Mouse (Mus musculus): ENCODE measurements around the gene Dgkh. TPM values are rescaled to one million over a fixed set of nuclear protein-coding genes. Genes with fewer than 3 reads are reported as not detected.
"Not testable (repeated sequence)": the region's sequence is repeated elsewhere in the genome, so short reads cannot be mapped to it uniquely, and the experiment has no call there.

Dgkh gene
- polyA plus RNA-seq, 1 experiment from 2014 or later, result 2.1 TPM

GRCm38 (mm10) chr14:78725976-78726375 is 6.6 kb downstream of the Dgkh start:
- DNase-seq (ENCODE audit: low spot score), result no peak
- H3K27ac ChIP-seq (ENCODE audit: low read depth), result no peak overlapping the region
- H3K9me3 ChIP-seq (ENCODE audit: control insufficient read depth, low read length), result no peaks in the 10 kb centered on the region
- no peaks in the 10 kb centered on the region for H3K36me3 ChIP-seq (ENCODE audit: control insufficient read depth, insufficient read depth, low read length)
- peak overlapping the region; percentile 51 for H3K4me3 ChIP-seq (ENCODE audit: low read depth, low read length)
- 32% methylated on average over 13 of the region's 13 CpGs for WGBS
- ATAC-seq (replicated peaks; ENCODE audit: low FRiP score, low TSS enrichment, low read depth), result no peak
- no peak overlapping the region for H3K9ac ChIP-seq (ENCODE audit: low read length)
- peaks cover 8% of the 10 kb centered on the region for H3K4me1 ChIP-seq (replicated peaks; ENCODE audit: control insufficient read depth, insufficient read depth, low read length)
- peak overlapping the region; percentile 94 for H3K4me2 ChIP-seq (ENCODE audit: low read length)
- no peaks in the 10 kb centered on the region for H3K27me3 ChIP-seq (replicated peaks; ENCODE audit: control insufficient read depth, insufficient read depth, low read length)

GRCm38 (mm10) chr14:78725307-78725956 is 7.1 kb downstream of the Dgkh start:
- H3K27me3 ChIP-seq (replicated peaks; ENCODE audit: control insufficient read depth, insufficient read depth, low read length), result no peaks in the 10 kb centered on the region
- no peaks in the 10 kb centered on the region for H3K9me3 ChIP-seq (ENCODE audit: control insufficient read depth, low read length)
- ATAC-seq (replicated peaks; ENCODE audit: low FRiP score, low TSS enrichment, low read depth) (peak; percentile 8), DNase-seq (ENCODE audit: low spot score) (peak; percentile 80)
- H3K27ac ChIP-seq (ENCODE audit: low read depth), result peak overlapping the region; percentile 59; the same call in 1 of the 2 replicates
- peak overlapping the region; percentile 51 for H3K4me3 ChIP-seq (ENCODE audit: low read depth, low read length)
- 3% methylated on average over 26 of the region's 26 CpGs for WGBS
- H3K4me2 ChIP-seq (ENCODE audit: low read length), result peak overlapping the region; percentile 94
- peaks cover 8% of the 10 kb centered on the region for H3K4me1 ChIP-seq (replicated peaks; ENCODE audit: control insufficient read depth, insufficient read depth, low read length)
- peak overlapping the region; percentile 58 for H3K9ac ChIP-seq (ENCODE audit: low read length)
- H3K36me3 ChIP-seq (ENCODE audit: control insufficient read depth, insufficient read depth, low read length), result no peaks in the 10 kb centered on the region

- Histone ChIP-seq H3K4me3 (ENCODE audit: low read depth, low read length) (peak overlapping the region; percentile 51), H3K27me3 (replicated peaks; ENCODE audit: control insufficient read depth, insufficient read depth, low read length) (no peaks in the 10 kb centered on the region), H3K27ac (ENCODE audit: low read depth) (peak overlapping the region; percentile 59; the same call in 1 of the 2 replicates), H3K36me3 (ENCODE audit: control insufficient read depth, insufficient read depth, low read length) (no peaks in the 10 kb centered on the region), H3K9ac (ENCODE audit: low read length) (peak overlapping the region; percentile 58), H3K4me2 (ENCODE audit: low read length) (peak overlapping the region; percentile 94), H3K9me3 (ENCODE audit: control insufficient read depth, low read length) (no peaks in the 10 kb centered on the region), H3K4me1 (replicated peaks; ENCODE audit: control insufficient read depth, insufficient read depth, low read length) (peaks cover 8% of the 10 kb centered on the region)
- ATAC-seq (replicated peaks; ENCODE audit: low FRiP score, low TSS enrichment, low read depth), result peak; percentile 79
- peak; percentile 86 for DNase-seq (ENCODE audit: low spot score)
- WGBS, result 1% methylated on average over 52 of the region's 52 CpGs
These were observed 7.9 kb downstream of the Dgkh start for GRCm38 (mm10) chr14:78724414-78725306.

DNA sequence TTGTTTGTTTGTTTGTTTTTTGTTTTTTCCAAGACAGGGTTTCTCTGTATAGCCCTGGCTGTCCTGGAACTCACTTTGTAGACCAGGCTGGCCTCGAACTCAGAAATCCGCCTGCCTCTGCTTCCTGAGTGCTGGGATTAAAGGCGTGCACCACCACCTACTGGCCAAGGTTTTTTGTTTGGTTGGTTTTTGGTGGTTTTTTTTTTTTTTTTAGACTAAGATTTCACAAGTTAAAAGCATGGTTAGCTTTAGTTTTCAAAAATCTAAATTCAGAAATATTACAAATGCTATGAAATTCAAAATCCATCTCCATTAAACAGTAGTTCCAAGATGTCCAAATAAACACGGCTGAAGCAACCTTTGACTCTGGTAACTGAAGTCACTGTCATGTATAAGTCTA is 8.9 kb downstream of the Dgkh start:
- H3K27me3 ChIP-seq (replicated peaks; ENCODE audit: control insufficient read depth, insufficient read depth, low read length); H3K9ac ChIP-seq (ENCODE audit: low read length); H3K9me3 ChIP-seq (ENCODE audit: control insufficient read depth, low read length); ATAC-seq (replicated peaks; ENCODE audit: low FRiP score, low TSS enrichment, low read depth); H3K4me2 ChIP-seq (ENCODE audit: low read length); H3K36me3 ChIP-seq (ENCODE audit: control insufficient read depth, insufficient read depth, low read length); DNase-seq (ENCODE audit: low spot score); H3K4me1 ChIP-seq (replicated peaks; ENCODE audit: control insufficient read depth, insufficient read depth, low read length); H3K4me3 ChIP-seq (ENCODE audit: low read depth, low read length); H3K27ac ChIP-seq (ENCODE audit: low read depth): not testable (repeated sequence)
- 94% methylated on average over 4 of the region's 4 CpGs for WGBS

GRCm38 (mm10) chr14:78722031-78722430 is 10.5 kb downstream of the Dgkh start:
- H3K9me3 ChIP-seq (ENCODE audit: control insufficient read depth, low read length), result no peaks in the 10 kb centered on the region
- no peaks in the 10 kb centered on the region for H3K27me3 ChIP-seq (replicated peaks; ENCODE audit: control insufficient read depth, insufficient read depth, low read length)
- H3K9ac ChIP-seq (ENCODE audit: low read length), result no peak overlapping the region
- ATAC-seq (replicated peaks; ENCODE audit: low FRiP score, low TSS enrichment, low read depth) (no peak), DNase-seq (ENCODE audit: low spot score) (no peak)
- H3K4me3 ChIP-seq (ENCODE audit: low read depth, low read length), result no peak overlapping the region
- 70% methylated on average over 5 of the region's 5 CpGs for WGBS
- no peak overlapping the region for H3K27ac ChIP-seq (ENCODE audit: low read depth)
- H3K4me1 ChIP-seq (replicated peaks; ENCODE audit: control insufficient read depth, insufficient read depth, low read length), result peaks cover 8% of the 10 kb centered on the region
- H3K36me3 ChIP-seq (ENCODE audit: control insufficient read depth, insufficient read depth, low read length), result no peaks in the 10 kb centered on the region
- H3K4me2 ChIP-seq (ENCODE audit: low read length), result no peak overlapping the region

GRCm38 (mm10) chr14:78716035-78716434 is 16.5 kb downstream of the Dgkh start:
- H3K4me2 ChIP-seq (ENCODE audit: low read length), result no peak overlapping the region
- no peak overlapping the region for H3K4me3 ChIP-seq (ENCODE audit: low read depth, low read length)
- H3K9me3 ChIP-seq (ENCODE audit: control insufficient read depth, low read length), result no peaks in the 10 kb centered on the region
- no peaks in the 10 kb centered on the region for H3K36me3 ChIP-seq (ENCODE audit: control insufficient read depth, insufficient read depth, low read length)
- ATAC-seq (replicated peaks; ENCODE audit: low FRiP score, low TSS enrichment, low read depth) (no peak), DNase-seq (ENCODE audit: low spot score) (no peak)
- no peak overlapping the region for H3K9ac ChIP-seq (ENCODE audit: low read length)
- whole genome bisulfite sequencing, result 92% methylated on average over 7 of the region's 7 CpGs
- no peak overlapping the region for H3K27ac ChIP-seq (ENCODE audit: low read depth)
- no peaks in the 10 kb centered on the region; the same call in 1 of the 2 replicates for H3K4me1 ChIP-seq (replicated peaks; ENCODE audit: control insufficient read depth, insufficient read depth, low read length)
- H3K27me3 ChIP-seq (replicated peaks; ENCODE audit: control insufficient read depth, insufficient read depth, low read length), result no peaks in the 10 kb centered on the region

DNA sequence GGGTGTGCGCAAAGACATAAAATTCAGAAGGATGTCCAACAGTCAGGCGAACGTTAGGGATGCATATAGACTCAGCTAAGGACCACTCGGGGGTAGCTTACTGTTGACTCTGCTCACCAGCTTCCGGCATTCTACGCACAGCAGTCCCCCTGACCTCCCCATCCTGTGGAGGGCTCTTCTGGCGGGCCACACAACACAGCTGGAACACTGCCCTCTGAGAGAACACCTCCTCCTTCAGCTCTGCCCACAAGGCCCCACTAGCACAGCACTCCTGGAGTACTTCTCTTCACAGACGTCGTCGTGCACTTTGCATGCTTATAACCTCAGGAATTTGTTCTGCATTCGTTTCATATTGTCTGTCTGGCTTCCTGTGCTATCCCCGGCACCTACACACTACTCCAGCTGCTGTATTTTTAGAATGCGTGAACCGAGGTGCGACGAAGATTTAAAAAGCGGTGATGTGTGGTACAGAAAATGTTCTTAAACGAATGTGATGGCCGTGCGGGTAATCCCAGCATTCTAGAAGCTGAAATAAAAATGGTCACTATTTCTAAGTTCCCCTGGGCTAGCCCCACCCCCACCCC is 19.9 kb downstream of the Dgkh start:
- Histone ChIP-seq H3K4me3 (ENCODE audit: low read depth, low read length) (no peak overlapping the region), H3K4me1 (replicated peaks; ENCODE audit: control insufficient read depth, insufficient read depth, low read length) (no peaks in the 10 kb centered on the region; the same call in 1 of the 2 replicates), H3K9me3 (ENCODE audit: control insufficient read depth, low read length) (no peaks in the 10 kb centered on the region), H3K4me2 (ENCODE audit: low read length) (no peak overlapping the region), H3K36me3 (ENCODE audit: control insufficient read depth, insufficient read depth, low read length) (no peaks in the 10 kb centered on the region), H3K27me3 (replicated peaks; ENCODE audit: control insufficient read depth, insufficient read depth, low read length) (no peaks in the 10 kb centered on the region), H3K9ac (ENCODE audit: low read length) (no peak overlapping the region), H3K27ac (ENCODE audit: low read depth) (peak overlapping the region; percentile 7; the same call in 1 of the 2 replicates)
- no peak for DNase-seq (ENCODE audit: low spot score)
- ATAC-seq (replicated peaks; ENCODE audit: low FRiP score, low TSS enrichment, low read depth), result no peak
- WGBS, result 58% methylated on average over 20 of the region's 20 CpGs

DNA sequence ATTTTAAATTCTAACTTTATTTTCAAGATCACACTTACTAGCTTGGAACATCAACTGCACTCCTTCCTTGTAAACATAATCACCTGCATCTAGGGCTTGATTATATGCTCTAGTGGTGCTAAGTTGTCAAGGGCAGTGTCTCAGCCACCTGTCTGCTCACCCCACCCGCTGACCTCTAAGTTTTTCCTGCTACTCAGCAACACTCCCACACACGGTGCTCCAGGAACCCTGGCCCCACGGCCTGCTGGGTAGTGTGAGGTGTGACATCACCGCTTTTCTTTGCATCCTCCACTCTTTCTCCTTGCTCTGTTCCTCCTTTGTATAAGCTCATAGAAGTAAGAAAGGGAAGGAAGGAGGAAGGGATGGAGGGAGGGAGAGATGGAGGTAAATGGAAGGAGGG is 21.9 kb downstream of the Dgkh start:
- H3K9ac ChIP-seq (ENCODE audit: low read length), result no peak overlapping the region
- no peak for DNase-seq (ENCODE audit: low spot score)
- no peak overlapping the region for H3K27ac ChIP-seq (ENCODE audit: low read depth)
- ATAC-seq (replicated peaks; ENCODE audit: low FRiP score, low TSS enrichment, low read depth), result no peak
- H3K4me2 ChIP-seq (ENCODE audit: low read length), result no peak overlapping the region
- no peaks in the 10 kb centered on the region for H3K27me3 ChIP-seq (replicated peaks; ENCODE audit: control insufficient read depth, insufficient read depth, low read length)
- 68% methylated on average over 4 of the region's 4 CpGs for WGBS
- no peaks in the 10 kb centered on the region for H3K36me3 ChIP-seq (ENCODE audit: control insufficient read depth, insufficient read depth, low read length)
- H3K4me3 ChIP-seq (ENCODE audit: low read depth, low read length), result no peak overlapping the region
- no peaks in the 10 kb centered on the region; the same call in 1 of the 2 replicates for H3K4me1 ChIP-seq (replicated peaks; ENCODE audit: control insufficient read depth, insufficient read depth, low read length)
- no peaks in the 10 kb centered on the region for H3K9me3 ChIP-seq (ENCODE audit: control insufficient read depth, low read length)
